Mouse (Mus musculus) adrenal gland, postnatal 25 days (tissue): ENCODE measurements around the gene Nav2. TPM values are rescaled to one million over a fixed set of nuclear protein-coding genes. Genes with fewer than 3 reads are reported as not detected.

Experiments
- DNase-seq: peaks from one replicate; pipeline ENCODE4 v3.0.0; 2021; ENCODE audit warnings: mixed read lengths
- total RNA-seq: library from RNA; stranded (reverse); gene quantifications from 2 replicates; pipeline ENCODE4 v1.2.3, GENCODE M21; 2021

The Nav2 gene
- total RNA-seq, 1 experiment from 2014 or later, result 11.6 TPM

DNA sequence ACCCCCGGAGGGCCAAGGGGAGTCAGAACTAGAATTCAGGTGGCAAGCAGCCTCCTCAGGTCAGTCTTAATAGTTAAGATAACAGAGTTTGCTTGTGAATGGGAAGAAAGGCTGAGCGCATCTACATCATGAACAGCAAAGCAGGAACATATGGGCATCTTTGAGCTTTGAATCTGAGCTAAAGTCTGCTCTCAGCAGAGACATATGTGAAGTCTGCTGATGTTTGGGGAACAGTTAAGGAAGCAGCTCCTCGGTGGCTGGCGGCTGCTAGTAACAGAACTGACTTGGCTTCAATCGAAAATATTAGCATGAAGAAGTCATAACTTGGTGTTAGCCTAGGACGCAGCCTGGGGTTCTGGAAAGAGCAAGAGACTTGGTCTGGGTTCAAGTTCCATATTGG lies 102.2 kb downstream of the Nav2 start:
- no peak for DNase-seq

DNA sequence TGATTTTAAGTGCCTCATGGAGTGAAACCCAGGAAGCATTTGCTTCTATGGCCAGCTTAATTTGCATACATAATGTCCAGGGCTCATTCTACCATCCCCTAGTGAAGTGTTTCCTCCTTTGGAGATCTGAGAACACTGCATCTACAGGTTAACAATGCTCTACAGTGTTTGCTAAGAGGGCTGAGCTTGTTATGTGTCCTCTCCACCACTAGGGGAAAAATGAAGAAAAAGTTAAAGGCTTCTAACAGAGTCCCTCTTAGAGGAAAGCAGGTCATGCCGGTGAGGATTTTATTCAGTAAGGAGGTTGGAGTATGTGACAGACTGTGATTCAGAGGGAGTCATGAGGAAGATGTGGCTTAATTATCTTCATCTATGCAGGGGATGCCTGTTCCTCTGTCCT lies 103.5 kb downstream of the Nav2 start:
- DNase-seq, result no peak

- no peak for DNase-seq
These were observed 106.0 kb downstream of the Nav2 start for GRCm38 (mm10) chr7:49014480-49014879.

DNA sequence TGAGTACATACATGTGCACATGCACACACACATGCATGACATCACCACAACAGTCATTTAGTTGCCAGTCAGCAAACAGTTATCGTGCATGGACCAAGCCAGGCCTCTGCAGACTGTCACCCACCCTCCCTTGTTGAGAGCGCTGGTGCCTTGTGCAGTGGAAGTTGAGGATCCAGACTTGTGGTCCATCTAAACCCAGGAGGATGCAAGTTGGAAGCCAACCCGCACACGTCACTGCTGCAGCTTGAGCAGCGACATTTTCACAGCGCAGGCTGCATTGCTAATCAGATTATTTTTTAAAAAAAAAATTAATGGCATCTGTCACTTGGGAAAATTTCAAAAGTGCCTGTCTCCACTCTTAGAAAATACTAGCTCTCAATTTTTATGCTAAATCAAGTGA lies 106.8 kb downstream of the Nav2 start:
- no peak for DNase-seq

GRCm38 (mm10) chr7:49016088-49016487 lies 107.6 kb downstream of the Nav2 start:
- DNase-seq, result no peak

DNA sequence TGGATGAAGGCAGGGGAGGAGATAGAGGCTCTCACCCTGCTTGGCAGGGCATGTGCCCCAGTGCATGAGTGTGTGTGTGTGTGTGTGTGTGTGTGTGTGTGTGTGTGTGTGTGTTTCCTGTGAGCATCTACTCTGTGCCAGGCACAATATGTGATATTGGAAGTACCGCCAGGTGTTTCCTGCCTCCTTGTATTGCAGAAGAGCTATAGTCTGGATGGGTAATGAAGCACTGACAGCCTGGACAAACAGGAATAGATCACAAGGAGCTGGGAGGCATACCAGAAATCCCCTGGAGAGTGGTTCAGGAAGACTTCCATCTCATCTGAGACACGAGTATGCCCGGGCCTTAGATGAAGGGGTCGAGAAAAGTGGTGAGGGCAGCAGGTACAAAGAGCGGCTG lies 109.3 kb downstream of the Nav2 start:
- DNase-seq, result no peak

DNA sequence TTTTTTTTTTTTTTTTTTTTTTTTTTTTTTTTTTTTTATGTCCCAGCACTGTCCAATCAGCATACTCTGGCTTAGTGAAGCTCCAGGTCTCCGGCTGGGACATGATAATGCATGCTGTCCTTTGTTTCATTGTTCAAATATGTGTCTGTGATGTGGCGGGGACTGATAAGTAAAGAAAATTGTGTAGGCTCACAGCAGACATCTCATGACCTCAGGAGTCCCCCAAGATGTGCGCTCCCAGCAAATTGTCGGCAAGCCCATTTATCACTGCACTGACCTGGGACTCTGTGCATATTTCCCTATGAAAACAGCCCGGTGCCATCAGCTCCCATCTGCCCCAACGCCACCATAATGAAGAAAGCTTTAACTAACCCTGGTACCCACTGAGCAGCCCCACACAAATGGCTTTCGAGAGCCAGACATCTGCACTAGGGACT lies 110.0 kb downstream of the Nav2 start:
- no peak for DNase-seq

DNA sequence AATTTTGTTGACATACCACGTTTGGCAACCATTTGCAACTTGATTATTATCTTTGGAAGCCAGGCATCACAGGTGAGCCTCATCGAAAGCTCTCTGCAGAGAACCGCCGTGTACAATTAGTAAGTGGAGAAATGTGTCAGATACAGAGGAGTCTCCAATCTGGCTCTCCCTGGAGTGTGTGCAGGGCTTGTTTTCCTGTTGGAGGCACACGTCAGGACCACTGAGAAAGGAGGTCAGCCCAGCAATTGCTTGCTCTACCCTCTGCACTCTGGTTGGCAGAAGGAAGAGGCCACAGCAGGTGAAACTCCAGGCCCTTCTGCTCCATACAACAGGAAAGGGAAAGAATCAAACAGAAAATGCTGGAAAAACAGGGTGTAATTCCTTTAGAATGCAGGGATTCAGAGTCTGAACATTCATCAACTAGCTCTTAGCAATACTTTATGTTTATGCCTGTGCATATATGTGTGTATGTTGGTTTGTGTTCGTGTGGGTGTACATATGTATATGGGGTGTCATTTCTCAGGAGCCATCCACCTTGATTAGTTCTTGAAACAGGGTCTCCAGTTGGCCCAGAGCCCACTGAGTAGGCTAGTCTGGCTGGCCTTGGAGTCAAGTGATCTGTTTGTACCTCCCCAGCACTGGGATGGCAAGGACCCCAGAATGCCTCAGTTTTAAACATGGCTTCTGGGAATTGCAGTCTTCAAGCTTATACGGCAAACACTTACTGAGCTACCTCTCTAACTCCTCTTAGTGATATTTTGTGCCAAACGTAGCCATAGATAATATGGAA lies 116.7 kb downstream of the Nav2 start:
- no peak for DNase-seq

GRCm38 (mm10) chr7:49025991-49026390 lies 117.5 kb downstream of the Nav2 start:
- no peak for DNase-seq

DNA sequence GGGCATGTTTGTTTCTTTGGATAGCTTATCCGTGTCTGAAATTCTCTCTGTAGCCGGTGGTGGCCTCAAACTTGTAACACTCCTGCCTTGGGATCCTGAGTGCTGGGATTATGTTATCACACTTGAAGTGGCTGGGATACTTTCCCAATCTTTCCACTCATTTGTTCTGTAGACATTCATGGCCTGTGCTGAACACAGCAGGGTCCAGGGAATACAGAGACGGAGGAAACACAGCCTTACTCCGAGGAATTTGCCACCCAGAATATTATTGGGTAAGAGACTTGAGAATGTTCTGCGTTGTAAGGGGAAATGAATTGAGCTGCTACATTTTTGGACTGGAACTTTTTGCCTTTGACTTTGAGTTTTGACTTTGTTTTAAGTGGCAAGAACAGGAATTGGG lies 118.0 kb downstream of the Nav2 start:
- DNase-seq, result no peak

GRCm38 (mm10) chr7:49029282-49030012 lies 120.9 kb downstream of the Nav2 start:
- DNase-seq, result no peak

DNA sequence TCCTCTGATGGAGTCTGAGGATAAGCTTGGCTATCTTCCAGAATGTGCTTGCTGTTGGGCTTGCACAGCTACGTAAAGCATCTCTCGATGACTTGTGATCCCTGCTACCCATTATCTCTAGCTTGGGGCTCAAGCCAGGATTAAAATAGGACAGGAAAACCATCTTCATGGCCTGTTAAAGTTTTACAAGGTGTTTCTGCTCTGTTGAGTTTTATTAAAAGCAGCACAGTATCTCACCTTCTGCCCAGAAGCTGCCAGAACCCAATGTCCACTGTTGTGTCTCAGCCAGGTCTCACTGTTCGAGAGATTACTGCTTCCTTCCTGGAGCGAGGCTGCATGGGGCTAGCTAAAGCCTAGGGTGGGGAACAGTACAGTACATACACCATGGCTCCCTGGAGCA lies 123.7 kb downstream of the Nav2 start:
- DNase-seq, result no peak

DNA sequence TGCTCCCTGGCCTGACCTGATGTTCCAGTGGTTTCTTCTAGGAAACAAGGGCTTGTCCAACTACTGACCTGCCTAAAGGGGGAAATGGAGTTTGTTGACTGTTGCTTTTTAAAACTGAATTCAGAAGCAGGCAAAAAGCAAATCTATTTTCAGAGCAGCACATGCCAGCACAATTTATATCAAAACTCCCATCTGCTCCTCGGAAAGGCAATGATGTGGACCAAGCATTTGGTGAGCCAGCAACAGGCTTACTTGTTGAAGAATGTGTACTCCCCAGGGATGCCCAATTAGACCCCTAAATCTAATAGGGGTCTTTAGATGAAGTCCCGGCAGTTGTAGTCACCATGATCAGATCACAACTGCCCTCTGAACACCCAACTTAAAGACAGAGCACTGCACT lies 125.7 kb downstream of the Nav2 start:
- DNase-seq, result no peak

GRCm38 (mm10) chr7:49040163-49040562 lies 131.6 kb downstream of the Nav2 start:
- DNase-seq, result no peak

DNA sequence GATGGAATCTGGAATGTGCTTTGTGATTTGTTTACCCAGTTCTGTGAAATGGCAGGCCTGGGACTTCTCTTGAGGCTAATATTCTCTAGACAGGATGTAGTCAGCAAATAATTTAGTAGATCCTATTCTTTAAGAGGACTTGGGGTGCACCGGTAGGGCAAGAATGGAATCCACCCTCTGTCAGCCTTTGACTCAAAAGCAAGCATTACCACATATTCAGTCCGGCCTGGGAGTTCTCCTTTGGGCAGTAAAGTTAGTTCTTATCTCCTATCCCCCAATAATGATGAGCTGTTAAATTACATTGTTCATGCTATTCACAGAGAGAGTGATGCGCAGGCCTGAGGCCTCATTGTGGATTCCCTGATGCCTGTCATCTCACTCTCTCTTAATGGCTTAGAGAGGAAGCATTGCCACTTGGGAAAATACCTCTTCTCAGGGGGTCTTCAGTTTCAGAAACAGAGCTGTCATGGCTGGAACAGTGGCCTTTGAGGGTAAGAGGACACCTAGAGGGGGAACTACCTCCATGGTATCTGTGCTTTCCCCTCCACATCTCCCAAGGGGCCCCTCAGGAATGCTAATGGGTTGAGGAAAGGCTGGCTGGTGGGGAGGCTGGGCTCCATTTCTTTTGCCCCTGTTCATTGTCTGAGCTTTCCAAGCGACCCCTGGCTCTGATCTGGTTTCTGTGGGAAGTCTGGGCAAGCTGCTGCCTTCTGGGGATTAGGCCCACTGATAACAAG lies 133.0 kb downstream of the Nav2 start:
- no peak for DNase-seq

DNA sequence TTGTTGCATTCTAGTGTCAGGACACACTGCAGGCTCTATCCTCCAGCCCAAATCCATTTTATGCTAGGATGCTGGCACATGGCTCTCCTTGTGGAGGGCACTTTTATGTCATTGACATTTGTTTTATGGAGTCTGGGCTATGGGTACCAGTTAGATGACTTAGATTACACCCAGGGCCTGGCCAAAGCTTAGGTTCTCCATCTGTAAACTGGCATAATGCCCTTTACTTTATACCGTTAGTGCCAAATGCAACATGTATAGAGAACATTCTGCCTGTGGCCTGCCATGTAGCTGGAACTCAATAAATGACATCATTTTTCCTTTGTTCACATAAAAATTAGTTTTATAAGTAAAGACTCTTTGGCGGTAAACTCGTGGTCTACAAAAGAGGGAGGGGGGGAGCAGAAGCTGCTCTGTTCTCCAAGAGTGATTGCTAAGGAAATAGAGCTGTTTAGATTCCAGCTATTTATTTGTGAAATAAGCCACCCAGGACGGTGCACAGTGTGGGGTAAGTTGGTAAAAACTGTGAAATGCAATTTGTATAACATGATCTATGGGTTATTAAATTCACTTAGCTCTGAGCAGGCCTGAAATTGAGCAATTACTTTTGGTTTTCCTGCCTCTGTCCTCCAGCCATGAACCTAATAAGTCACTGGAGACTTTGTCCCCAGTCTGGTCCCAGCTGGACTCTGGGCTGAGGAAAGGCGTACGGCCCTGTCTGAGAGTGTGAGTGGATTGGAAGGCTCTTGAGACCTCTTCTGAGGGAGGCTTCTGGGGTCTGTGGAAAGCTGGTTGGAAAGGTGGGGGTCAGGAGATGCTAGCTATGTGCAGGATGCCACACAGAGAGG lies 137.2 kb downstream of the Nav2 start:
- no peak for DNase-seq

DNA sequence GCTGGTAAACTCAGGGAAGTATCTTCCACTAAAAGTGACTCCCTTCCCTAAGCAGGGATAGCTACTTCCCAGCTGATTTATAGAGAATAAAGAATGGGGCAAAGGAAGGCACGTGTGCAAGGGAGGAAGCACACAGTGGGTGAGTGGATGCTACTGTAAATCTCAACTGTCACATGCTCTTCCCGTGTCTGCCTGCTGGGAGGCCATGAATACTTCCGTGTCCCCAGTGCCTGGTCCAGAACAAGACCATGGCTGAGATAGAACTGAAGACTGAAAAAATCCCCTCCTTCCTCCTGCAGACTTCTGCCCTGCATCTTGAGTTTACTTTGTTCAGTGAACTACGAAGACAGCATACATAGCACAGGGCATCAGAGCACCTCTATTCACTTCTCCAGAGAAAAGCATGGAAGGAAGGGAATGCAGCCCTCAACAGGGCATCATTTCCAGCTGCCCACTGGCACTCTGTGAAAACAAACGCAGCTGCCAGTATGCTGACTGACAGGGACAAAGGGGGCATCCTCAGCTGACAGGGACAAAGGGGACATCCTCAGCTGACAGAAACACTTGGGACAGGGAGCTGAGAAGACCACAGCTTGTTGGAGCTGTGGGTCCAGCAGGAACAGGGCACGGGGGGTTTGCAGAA lies 138.0 kb downstream of the Nav2 start:
- no peak for DNase-seq

- DNase-seq, result no peak
These were observed 138.8 kb downstream of the Nav2 start for GRCm38 (mm10) chr7:49047336-49047735.

DNA sequence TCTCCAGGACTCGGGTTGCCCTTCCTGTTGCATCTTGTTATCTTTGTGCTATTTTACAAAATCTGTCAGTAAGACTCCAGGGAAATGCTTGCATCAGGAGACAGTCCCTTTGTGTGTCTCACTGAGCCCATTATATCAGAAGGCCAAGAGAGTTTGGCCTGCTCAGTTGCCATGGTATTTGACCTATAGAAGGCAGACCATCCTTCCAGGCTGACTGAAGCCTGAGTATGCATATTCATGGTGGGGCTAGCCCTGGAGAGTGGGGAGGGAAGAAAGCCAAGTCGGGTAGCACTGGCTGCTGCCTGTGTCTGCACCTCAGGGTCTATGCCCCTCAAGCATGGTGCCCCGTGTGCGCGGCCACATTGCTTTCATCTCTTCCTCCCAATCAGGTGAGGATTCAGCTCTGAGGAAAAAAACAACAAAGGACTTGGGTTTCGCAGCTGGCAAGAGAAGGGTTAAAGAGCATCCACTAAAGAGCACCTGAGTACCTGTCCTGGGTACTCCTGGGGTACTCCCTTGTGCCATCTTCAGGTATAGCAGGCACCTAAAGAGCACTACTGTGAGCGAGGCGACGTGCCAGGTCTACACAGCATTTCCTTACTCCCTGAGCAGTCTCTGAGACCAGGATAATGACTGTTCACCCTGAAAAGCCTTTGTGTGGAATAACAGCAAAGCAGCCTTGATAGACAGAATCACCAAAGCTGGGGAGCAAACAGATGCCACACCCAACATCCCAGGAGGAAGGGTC lies 144.5 kb downstream of the Nav2 start:
- no peak for DNase-seq

GRCm38 (mm10) chr7:49055273-49055672 lies 146.8 kb downstream of the Nav2 start:
- no peak for DNase-seq
